Mouse (Mus musculus) E14TG2a.4 (cell line): ENCODE measurements at regions not wholly inside any gene's neighbourhood (a gene's known extent, or its start where the extent isn't known, plus 50 kb on each side); places are given as distances from the start of the nearest gene placed in this dataset.

Experiments
- CTCF ChIP-seq: conservative IDR thresholded peaks from 2 replicates; pipeline ENCODE4 v1.5.1; 2014; ENCODE audit warnings: low read length
- POU5F1 ChIP-seq: IDR thresholded peaks from 2 replicates; pipeline ENCODE4 v1.6.1; 2014; ENCODE audit warnings: low read length, borderline replicate concordance

DNA sequence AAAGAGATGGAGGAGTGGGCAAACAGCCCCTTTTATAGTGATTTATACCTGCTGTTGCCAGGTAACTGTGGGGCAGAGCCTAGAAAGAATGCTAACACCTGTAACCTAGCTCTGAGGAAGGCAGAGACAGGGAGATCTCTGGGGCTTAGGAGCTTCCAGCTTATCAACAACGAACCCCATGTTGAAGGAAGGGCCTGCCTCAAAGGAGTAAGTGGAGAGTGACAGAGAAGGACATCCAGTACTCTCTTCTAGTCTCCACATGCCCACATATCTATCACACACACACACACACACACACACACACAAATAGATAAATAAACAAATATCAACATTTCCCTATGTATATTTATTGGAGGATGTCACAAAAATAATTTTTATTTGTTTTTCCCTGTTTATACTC, 654.6 kb downstream of the Zfp706 start:
- TF ChIP-seq CTCF, result no peak
- TF ChIP-seq POU5F1, result no peak
